Mouse (Mus musculus) E14TG2a.4 (cell line): ENCODE results near the gene Diras1.

Source experiments
- CTCF ChIP-seq: conservative IDR thresholded peaks from 2 replicates; pipeline ENCODE4 v1.5.1; 2014; ENCODE audit warnings: low read length
- NANOG ChIP-seq: IDR thresholded peaks from 2 replicates; pipeline ENCODE4 v1.6.1; 2014; ENCODE audit warnings: borderline replicate concordance, low read length, mixed read lengths
- POU5F1 ChIP-seq: IDR thresholded peaks from 2 replicates; pipeline ENCODE4 v1.6.1; 2014; ENCODE audit warnings: low read length, borderline replicate concordance

GRCm38 (mm10) chr10:81001161-81001560 is 24.3 kb downstream of the Diras1 start:
- TF ChIP-seq CTCF (no peak), NANOG (no peak), POU5F1 (no peak)
